Mouse (Mus musculus) spleen, postnatal 36 days (tissue): Measurements from ENCODE around the gene Cox8b.
"Not testable (repeated sequence)": the region's sequence is repeated elsewhere in the genome, so short reads cannot be mapped to it uniquely, and the experiment has no call there.

Source experiments
- DNase-seq, 2 experiments: peaks; one replicate each; pipeline ENCODE4 v3.0.0; 2022; ENCODE audit warnings: low spot score in 2 of 2, mixed read lengths in 1 of 2

The Cox8b gene

GRCm38 (mm10) chr7:140912846-140913482 is 12.7 kb upstream of the Cox8b start:
- DNase-seq: no peak

DNA sequence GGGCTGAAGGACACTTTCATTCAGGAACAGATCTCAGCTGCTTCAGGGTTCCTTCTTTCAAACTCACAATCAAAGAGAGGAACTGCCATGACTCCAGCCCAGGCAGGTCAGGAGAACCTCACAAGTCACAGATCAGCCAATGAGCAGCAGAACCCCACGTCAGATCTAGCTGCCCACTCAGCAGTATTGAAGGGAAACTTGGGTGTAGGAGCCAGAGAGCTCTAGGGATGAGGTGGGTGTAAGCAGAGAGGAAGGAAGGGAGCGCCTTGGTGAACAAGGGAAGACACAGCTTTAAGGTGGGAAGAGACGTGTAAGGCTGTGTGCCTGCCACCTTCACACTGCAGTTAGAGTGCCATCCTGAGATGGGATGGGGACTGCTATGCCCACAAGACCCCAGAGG is 12.0 kb upstream of the Cox8b start:
- DNase-seq: no peak

GRCm38 (mm10) chr7:140908634-140909107 is 8.4 kb upstream of the Cox8b start:
- peak; percentile 53 to 59 for DNase-seq

- DNase-seq: no peak
These were observed 7.9 kb upstream of the Cox8b start for GRCm38 (mm10) chr7:140908181-140908580.

- DNase-seq: no peak
These were observed 7.5 kb upstream of the Cox8b start for GRCm38 (mm10) chr7:140907697-140908096.

- DNase-seq: no peak
These were observed 6.9 kb upstream of the Cox8b start for GRCm38 (mm10) chr7:140907131-140907530.

GRCm38 (mm10) chr7:140905642-140906081 is 5.4 kb upstream of the Cox8b start:
- no peak for DNase-seq

GRCm38 (mm10) chr7:140903212-140903611 is 3.0 kb upstream of the Cox8b start:
- peak; percentile 49 to 56 for DNase-seq

GRCm38 (mm10) chr7:140902036-140902875 is 2.0 kb upstream of the Cox8b start:
- no peak for DNase-seq

DNA sequence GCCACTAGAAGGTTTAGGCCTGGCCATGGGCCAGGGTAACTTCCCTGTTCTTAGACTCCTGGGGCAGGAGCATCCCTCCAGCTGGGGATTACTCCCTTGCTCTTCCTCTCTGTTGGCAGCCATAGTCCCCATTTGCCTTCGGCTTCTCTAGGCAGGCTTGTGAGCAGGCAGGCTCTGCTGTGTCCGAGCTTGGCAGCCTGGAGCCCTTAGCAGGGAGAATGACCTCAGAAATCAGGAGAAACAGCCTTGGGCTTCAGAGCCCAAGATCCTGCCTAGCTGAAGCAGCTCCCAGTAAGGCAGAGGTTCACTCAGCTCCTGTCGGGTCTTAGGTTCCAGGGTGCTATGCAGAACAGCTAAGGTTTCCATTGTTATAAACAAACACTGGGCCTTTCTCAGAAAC is 1.1 kb downstream of the Cox8b start:
- no peak for DNase-seq

DNA sequence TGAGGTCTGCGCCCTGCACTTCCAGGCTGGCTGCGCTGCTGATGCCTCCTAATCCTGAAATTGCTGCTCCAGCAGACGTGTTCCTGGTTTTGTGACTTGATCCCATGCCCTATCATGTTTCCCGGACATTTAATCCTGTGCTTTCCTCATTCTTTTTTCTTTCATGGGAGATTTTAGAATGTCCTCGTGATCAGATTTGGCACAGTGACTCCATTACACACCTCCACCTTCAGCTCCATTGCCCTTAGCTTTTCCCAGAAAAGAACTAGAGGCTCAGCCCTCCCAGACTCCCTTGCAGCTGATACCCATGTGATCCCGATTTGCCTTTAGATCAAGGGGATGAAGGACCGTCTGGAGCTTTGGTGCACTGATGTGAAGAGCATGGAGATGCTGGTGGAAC is 2.4 kb downstream of the Cox8b start:
- DNase-seq: no peak

DNA sequence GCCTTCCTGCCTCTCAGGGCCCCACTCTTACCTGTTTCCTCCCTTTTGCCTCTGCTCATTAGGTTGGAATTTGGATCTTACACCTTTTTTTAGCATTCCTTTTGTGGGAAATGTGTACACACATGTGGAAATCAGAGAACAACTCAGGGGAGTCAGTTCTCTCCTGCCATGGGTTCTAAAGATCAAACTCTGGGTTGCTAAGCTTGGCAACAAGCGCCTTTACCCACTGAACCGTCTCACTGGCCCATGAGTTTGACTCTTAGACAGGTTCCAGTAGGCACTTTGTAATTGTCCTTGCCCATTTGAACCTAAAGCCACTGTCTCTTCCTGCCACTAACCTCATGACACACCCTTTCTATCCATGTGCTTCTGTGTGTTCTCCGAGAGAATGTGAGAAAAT is 5.6 kb downstream of the Cox8b start:
- no peak for DNase-seq

GRCm38 (mm10) chr7:140894031-140894430 is 6.2 kb downstream of the Cox8b start:
- DNase-seq: no peak

GRCm38 (mm10) chr7:140890636-140891035 is 9.6 kb downstream of the Cox8b start:
- DNase-seq: not testable (repeated sequence)

GRCm38 (mm10) chr7:140882469-140882803 is 17.8 kb downstream of the Cox8b start:
- no peak for DNase-seq

- peak; percentile 92 to 94 for DNase-seq
These were observed 18.4 kb downstream of the Cox8b start, which contains the start of the genes Psmd13 and Sirt3 for GRCm38 (mm10) chr7:140881696-140882468. Gene Psmd13, plus strand, starts transcription at chr7:140881968. Gene Sirt3, minus strand, starts transcription at chr7:140882309.

GRCm38 (mm10) chr7:140880865-140881515 is 19.3 kb downstream of the Cox8b start:
- no peak for DNase-seq

- no peak for DNase-seq
These were observed 19.8 kb downstream of the Cox8b start for GRCm38 (mm10) chr7:140880419-140880818.

DNA sequence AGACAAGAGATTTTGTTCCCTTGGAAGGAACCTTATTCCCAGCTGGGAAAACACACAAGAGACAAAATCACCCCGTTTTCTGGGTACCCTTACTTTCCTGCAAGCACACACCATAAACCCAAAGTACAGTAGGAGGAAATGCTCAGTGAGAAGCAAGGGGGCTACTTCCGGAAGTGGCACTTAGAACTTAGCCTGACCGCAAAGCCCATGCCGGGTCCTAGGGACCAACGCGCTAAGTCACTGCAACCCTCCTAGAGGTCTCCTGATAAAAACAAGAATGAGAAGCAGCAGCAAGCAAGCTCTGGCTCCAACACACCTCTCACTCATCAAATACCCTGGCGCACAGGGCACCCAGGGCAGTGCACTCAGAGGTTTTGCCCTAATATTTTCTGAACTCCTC is 20.9 kb downstream of the Cox8b start:
- DNase-seq: no peak

- DNase-seq: peak; percentile 19 to 22
These were observed 22.9 kb downstream of the Cox8b start for GRCm38 (mm10) chr7:140877364-140877763.

- DNase-seq: no peak
These were observed 26.0 kb downstream of the Cox8b start for GRCm38 (mm10) chr7:140874224-140874623.

DNA sequence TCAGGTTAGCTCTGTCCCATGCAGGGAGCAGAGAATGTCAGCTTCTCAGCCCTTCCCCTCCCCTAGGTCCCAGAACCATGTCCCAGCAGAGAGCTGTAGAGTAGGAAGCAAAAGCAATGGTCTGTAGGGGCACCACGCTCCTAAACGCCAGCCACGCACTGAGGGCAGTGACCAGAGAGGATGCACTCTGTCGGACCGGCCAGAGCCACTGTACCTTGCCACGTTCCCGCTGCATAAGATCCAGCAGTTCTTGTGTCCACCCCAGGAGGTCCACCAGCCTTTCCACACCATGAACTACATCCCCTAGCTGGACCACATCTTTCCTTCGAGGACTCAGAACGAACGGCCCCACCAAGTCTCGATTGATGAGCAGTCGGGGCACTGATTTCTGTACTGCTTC is 35.5 kb downstream of the Cox8b start:
- DNase-seq: no peak
